Comparison of ENCODE assay signal across 11 mouse cellular contexts in the genomic region with DNA sequence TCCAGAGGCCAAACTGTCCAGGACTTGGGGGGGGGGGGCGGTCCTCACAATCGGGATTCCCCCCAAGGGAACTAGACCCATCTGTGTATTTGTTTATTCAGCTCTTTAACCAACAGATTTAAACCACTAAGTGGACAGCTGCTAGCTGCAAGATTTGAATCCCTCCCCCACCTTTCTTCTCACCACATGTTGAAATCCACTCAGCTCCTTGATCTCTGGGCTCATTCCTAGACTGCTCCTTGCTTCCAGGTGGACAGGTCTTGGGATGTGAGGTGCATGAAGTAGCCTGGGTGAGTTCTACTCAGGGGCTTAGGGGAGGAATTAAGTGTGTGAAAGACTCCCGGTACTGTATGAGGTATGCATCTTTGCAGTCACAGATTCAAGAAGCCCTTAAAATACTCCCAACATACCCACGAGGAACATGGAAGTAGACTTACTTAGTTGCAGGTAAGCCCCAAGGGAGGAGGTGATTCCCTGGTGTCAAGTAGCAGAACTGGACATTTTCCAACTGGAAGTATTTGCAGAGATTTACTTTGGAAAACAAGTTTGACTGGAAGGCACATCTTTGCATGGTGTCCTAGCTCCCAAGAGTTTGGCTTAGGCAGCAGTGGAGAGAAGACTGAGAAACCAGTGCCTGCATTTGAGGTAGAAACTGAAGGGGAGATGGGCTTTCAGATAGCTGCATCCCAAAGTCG. TPM values are rescaled to one million over a fixed set of nuclear protein-coding genes. Genes with fewer than 3 reads are reported as not detected.
DNase-seq lines count a peak whose midpoint lies in the region; ATAC-seq and TF ChIP-seq lines count a peak whose summit lies in the region.
"Had no signal": no experiment of that assay in that cellular context is flagged by ENCODE, and none has a peak within 500 bp of the region (broad histone marks: within the 10 kb centered on the region; RNA-seq: fewer than 3 reads in every experiment).

No protein-coding gene starts in this region.

- no peak overlapping the region for H3K27ac ChIP-seq in heart, embryonic 10.5 days
- H3K27ac ChIP-seq in heart, adult 2 months: no peak overlapping the region
- H3K27ac ChIP-seq in embryonic facial prominence, embryonic 14.5 days (replicated peaks; ENCODE audit: low read depth, low read length): no peak overlapping the region
- H3K27ac ChIP-seq in limb, embryonic 10.5 days: no peak overlapping the region
- H3K27ac ChIP-seq in neural tube, embryonic 11.5 days (ENCODE audit: low read depth, low read length): no peak overlapping the region

- no peaks in the 10 kb centered on the region for H3K36me3 ChIP-seq in heart, embryonic 10.5 days
- H3K36me3 ChIP-seq in heart, adult 2 months (ENCODE audit: control insufficient read depth, insufficient read depth, low read length): no peaks in the 10 kb centered on the region
- no peaks in the 10 kb centered on the region for H3K36me3 ChIP-seq in embryonic facial prominence, embryonic 14.5 days (ENCODE audit: control insufficient read depth, insufficient read depth, low read length)
- no peaks in the 10 kb centered on the region for H3K36me3 ChIP-seq in limb, embryonic 10.5 days
- no peaks in the 10 kb centered on the region for H3K36me3 ChIP-seq in neural tube, embryonic 11.5 days (ENCODE audit: control insufficient read depth, insufficient read depth, low read length)

- no peak for TF ChIP-seq CTCF in heart, adult 2 months (IDR thresholded peaks at IDR 0.05)

- H3K27me3 ChIP-seq in heart, embryonic 10.5 days (ENCODE audit: insufficient read depth, poor library complexity, severe bottlenecking): peaks cover 6% of the 10 kb centered on the region
- peaks cover 9% of the 10 kb centered on the region for H3K27me3 ChIP-seq in heart, adult 2 months (ENCODE audit: control insufficient read depth, insufficient read depth, low read length)
- H3K27me3 ChIP-seq in embryonic facial prominence, embryonic 14.5 days (replicated peaks; ENCODE audit: control insufficient read depth, insufficient read depth, low read length): peaks cover 8% of the 10 kb centered on the region; the same call in 1 of the 2 replicates
- H3K27me3 ChIP-seq in limb, embryonic 10.5 days (ENCODE audit: low read depth, poor library complexity, severe bottlenecking): peaks cover 10% of the 10 kb centered on the region; the same call in 1 of the 2 replicates
- H3K27me3 ChIP-seq in neural tube, embryonic 11.5 days (ENCODE audit: control insufficient read depth, insufficient read depth, low read length): no peaks in the 10 kb centered on the region

- H3K79me2 ChIP-seq in heart, adult 2 months (replicated peaks; ENCODE audit: control insufficient read depth, insufficient read depth, low read length): no peaks in the 10 kb centered on the region

- intact Hi-C loops in heart, adult 2 months (cut with DNase I): loop anchor here (5.0 kb wide), 2 partner anchors 284 to 889 kb away; no protein-coding TSS in a partner anchor
- intact Hi-C loops in left cerebral cortex, postnatal 25 days (cut with DNase I): loop anchor here (5.0 kb wide), 1 partner anchor 284 kb away; no protein-coding TSS in a partner anchor

- peaks cover 14% of the 10 kb centered on the region for H3K4me1 ChIP-seq in heart, embryonic 10.5 days
- no peaks in the 10 kb centered on the region; the same call in 1 of the 2 replicates for H3K4me1 ChIP-seq in heart, adult 2 months (ENCODE audit: control insufficient read depth, insufficient read depth, low read length)
- H3K4me1 ChIP-seq in embryonic facial prominence, embryonic 14.5 days (ENCODE audit: control insufficient read depth, insufficient read depth, low read length): peaks cover 4% of the 10 kb centered on the region; the same call in 1 of the 2 replicates
- H3K4me1 ChIP-seq in limb, embryonic 10.5 days: peaks cover 41% of the 10 kb centered on the region
- H3K4me1 ChIP-seq in neural tube, embryonic 11.5 days (ENCODE audit: control insufficient read depth, insufficient read depth, low read length): peaks cover 15% of the 10 kb centered on the region

- peak overlapping the region; percentile 87 for H3K4me2 ChIP-seq in embryonic facial prominence, embryonic 14.5 days (ENCODE audit: low read depth, low read length)
- no peak overlapping the region for H3K4me2 ChIP-seq in neural tube, embryonic 11.5 days (ENCODE audit: low read depth)

- DNase-seq in heart, embryonic 10.5 days (ENCODE audit: low spot score): no peak
- DNase-seq in heart, adult 2 months: no peak
- DNase-seq in embryonic facial prominence, embryonic 14.5 days (ENCODE audit: low spot score): peak; percentile 56
- no peak for DNase-seq in limb, embryonic 10.5 days (ENCODE audit: low spot score)
- peak; percentile 15 for DNase-seq in neural tube, embryonic 11.5 days (ENCODE audit: low spot score)
- DNase-seq in frontal cortex, postnatal 25 days (ENCODE audit: low spot score in 2 of 2): no peak
- DNase-seq in left cerebral cortex, postnatal 25 days (ENCODE audit: low spot score in 2 of 2): no peak
- DNase-seq in adrenal gland, adult 8-10 months: no peak
- DNase-seq: cerebellum, postnatal 10 days; layer of hippocampus, adult 9-11 months had no signal

- WGBS in heart, embryonic 10.5 days: 36% methylated on average over 5 of the region's 5 CpGs
- WGBS in heart, adult 2 months: 43% methylated on average over 5 of the region's 5 CpGs
- 21% methylated on average over 5 of the region's 5 CpGs for WGBS in embryonic facial prominence, embryonic 14.5 days
- WGBS in limb, embryonic 10.5 days: 27% methylated on average over 5 of the region's 5 CpGs
- 37% methylated on average over 5 of the region's 5 CpGs for WGBS in neural tube, embryonic 11.5 days

- no peaks in the 10 kb centered on the region for H3K9me3 ChIP-seq in heart, embryonic 10.5 days
- H3K9me3 ChIP-seq in embryonic facial prominence, embryonic 14.5 days (ENCODE audit: control insufficient read depth, low read length): no peaks in the 10 kb centered on the region
- H3K9me3 ChIP-seq in limb, embryonic 10.5 days (replicated peaks): no peaks in the 10 kb centered on the region
- no peaks in the 10 kb centered on the region for H3K9me3 ChIP-seq in neural tube, embryonic 11.5 days (ENCODE audit: control insufficient read depth, low read length)

- H3K4me3 ChIP-seq in heart, embryonic 10.5 days: peak overlapping the region; percentile 28
- no peak overlapping the region for H3K4me3 ChIP-seq in heart, adult 2 months
- H3K4me3 ChIP-seq in embryonic facial prominence, embryonic 14.5 days (ENCODE audit: low read depth, low read length): peak overlapping the region; percentile 80; the same call in 1 of the 2 replicates
- 0 out of 2 replicates have a peak overlapping the region, but pooled peaks have one; percentile 13 for H3K4me3 ChIP-seq in limb, embryonic 10.5 days
- no peak overlapping the region for H3K4me3 ChIP-seq in neural tube, embryonic 11.5 days (ENCODE audit: low read depth, low read length)
- H3K4me3 ChIP-seq: myocyte had no signal

- no peak for TF ChIP-seq POLR2A in heart, adult 2 months (IDR thresholded peaks at IDR 0.05; ENCODE audit: insufficient read depth, low read depth, low read length)

- no peak for TF ChIP-seq EP300 in heart, adult 2 months (IDR thresholded peaks at IDR 0.05; ENCODE audit: insufficient read depth, low read depth, low read length)

- no peak for ATAC-seq in embryonic facial prominence, embryonic 14.5 days (ENCODE audit: low read depth)
- ATAC-seq in neural tube, embryonic 11.5 days (ENCODE audit: insufficient read depth, low FRiP score, low TSS enrichment): no peak

- no peak overlapping the region for H3K9ac ChIP-seq in heart, adult 2 months (ENCODE audit: low read depth, low read length)
- peak overlapping the region; percentile 14; the same call in 1 of the 2 replicates for H3K9ac ChIP-seq in embryonic facial prominence, embryonic 14.5 days (ENCODE audit: low read depth, low read length)
- no peak overlapping the region for H3K9ac ChIP-seq in neural tube, embryonic 11.5 days (ENCODE audit: low read length)

RNA-seq across cellular contexts. Expression of gene Foxp2, which starts 2.3 kb away (rescaled TPM):
- polyA plus RNA-seq in heart, embryonic 10.5 days (2016; fragmentation: Nextera tagmentation; extraction: Ambion mirVana): 7.3 and 16.7 TPM in 2 replicates
- total RNA-seq in heart, adult 2 months (2021): 1 to 10 TPM; 2.0 TPM
- polyA plus RNA-seq in heart, adult 2 months (2012; rRNA removed): 3.6 TPM in 2 replicates
- 16.9 and 24.9 TPM in 2 replicates for polyA plus RNA-seq in embryonic facial prominence, embryonic 14.5 days (2014; fragmentation: Nextera tagmentation; extraction: Ambion mirVana)
- 9.0 and 17.9 TPM in 2 replicates for polyA plus RNA-seq in limb, embryonic 10.5 days (2016; fragmentation: Nextera tagmentation; extraction: Ambion mirVana)
- 30.9 and 31.9 TPM in 2 replicates for polyA plus RNA-seq in neural tube, embryonic 11.5 days (2014; fragmentation: Nextera tagmentation; extraction: Ambion mirVana)
- 10 to 100 TPM in 1 of 2 experiments, 1 to 10 TPM in 1; 7.6 to 19.8 TPM for total RNA-seq in left cerebral cortex, postnatal 25 days (2021)
- 1 to 10 TPM; 4.3 to 7.3 (median 6.8) TPM for total RNA-seq in adrenal gland, adult 8-10 months (2022)
- polyA plus RNA-seq: myocyte had no signal

Comparison
In these comparisons a context has a peak if more than half of its experiments do, and no peak if none do; other contexts are left out.
1. H3K4me3 ChIP-seq: peak in heart, embryonic 10.5 days (single experiment), embryonic facial prominence, embryonic 14.5 days (single experiment) and limb, embryonic 10.5 days (single experiment); none in heart, adult 2 months (single experiment) and neural tube, embryonic 11.5 days (single experiment).
2. DNase-seq: peak in embryonic facial prominence, embryonic 14.5 days (single experiment) and neural tube, embryonic 11.5 days (single experiment); none in heart, embryonic 10.5 days (single experiment), heart, adult 2 months (0 of 2), limb, embryonic 10.5 days (single experiment), frontal cortex, postnatal 25 days (0 of 2), left cerebral cortex, postnatal 25 days (0 of 2) and adrenal gland, adult 8-10 months (single experiment).